Comparison of ENCODE assay signal across 8 mouse cellular contexts in the genomic region with DNA sequence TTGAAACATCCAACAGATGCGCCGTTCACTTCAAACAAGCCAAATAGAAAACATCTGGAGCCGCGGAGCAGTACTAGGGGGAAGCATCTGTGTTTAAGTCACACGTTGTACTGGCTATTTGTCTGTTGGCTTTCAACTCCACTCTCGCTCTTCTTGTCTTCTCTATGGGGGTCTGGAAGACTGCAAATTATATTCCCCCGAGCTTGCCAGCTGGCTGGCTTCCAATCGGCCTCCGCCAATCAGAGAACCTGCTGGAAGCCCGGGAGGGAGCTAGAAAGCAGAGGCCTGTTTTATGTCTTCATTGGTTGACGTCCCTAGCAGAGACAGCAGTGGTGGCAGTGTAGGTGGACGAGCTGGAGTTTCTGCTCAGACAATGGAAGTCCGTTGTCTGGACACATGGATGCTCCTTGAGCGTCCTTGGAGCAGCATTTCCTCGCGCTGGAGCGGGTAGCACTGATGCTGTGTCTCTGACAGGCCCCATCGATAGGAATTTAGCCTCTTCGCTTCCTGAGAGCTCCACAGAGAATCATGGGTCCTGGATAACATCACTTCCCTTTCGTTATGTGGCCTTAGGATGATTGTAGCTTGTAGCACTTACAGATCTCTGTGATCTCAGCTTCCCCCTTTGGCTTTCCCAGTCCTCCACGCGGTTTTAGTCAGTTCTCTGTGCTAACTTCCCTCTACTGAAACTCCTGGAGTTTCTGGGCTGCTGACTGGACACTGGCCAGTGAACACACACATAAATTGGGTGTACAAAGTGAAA.
DNase-seq lines count a peak whose midpoint lies in the region; ATAC-seq lines count a peak whose summit lies in the region.

No protein-coding gene starts in this region.

- no peaks in the 10 kb centered on the region for H3K9me3 ChIP-seq in intestine, embryonic 14.5 days (ENCODE audit: control insufficient read depth, low read length)
- no peaks in the 10 kb centered on the region for H3K9me3 ChIP-seq in lung, embryonic 15.5 days

- no peaks in the 10 kb centered on the region for H3K36me3 ChIP-seq in intestine, embryonic 14.5 days (ENCODE audit: control insufficient read depth, insufficient read depth, low read length)
- no peaks in the 10 kb centered on the region for H3K36me3 ChIP-seq in lung, embryonic 15.5 days

- peak overlapping the region; percentile 94 for H3K27ac ChIP-seq in intestine, embryonic 14.5 days (ENCODE audit: low read depth)
- peak overlapping the region; percentile 68 for H3K27ac ChIP-seq in lung, embryonic 15.5 days

- H3K27me3 ChIP-seq in intestine, embryonic 14.5 days (replicated peaks; ENCODE audit: control insufficient read depth, insufficient read depth, low read length): no peaks in the 10 kb centered on the region
- no peaks in the 10 kb centered on the region for H3K27me3 ChIP-seq in lung, embryonic 15.5 days

- H3K4me2 ChIP-seq in intestine, embryonic 14.5 days (ENCODE audit: low read length): peak overlapping the region; percentile 47
- H3K4me2 ChIP-seq in lung, embryonic 15.5 days: peak overlapping the region; percentile 41

- peaks cover 19% of the 10 kb centered on the region for H3K4me1 ChIP-seq in intestine, embryonic 14.5 days (replicated peaks; ENCODE audit: control insufficient read depth, insufficient read depth, low read length)
- peaks cover 30% of the 10 kb centered on the region for H3K4me1 ChIP-seq in lung, embryonic 15.5 days

- DNase-seq in retina, postnatal 1 day: peak; percentile 39
- DNase-seq in retina, embryonic 14.5 days (ENCODE audit: low spot score): no peak
- peak; percentile 55 for DNase-seq in gastrocnemius, postnatal 25 days
- peak; percentile 95 for DNase-seq in intestine, embryonic 14.5 days (ENCODE audit: low spot score)
- peak; percentile 66 for DNase-seq in testis, postnatal 14 days (ENCODE audit: low spot score)
- DNase-seq in spleen, postnatal 4 days (ENCODE audit: low spot score in 2 of 2): no peak

- 29% methylated on average over 22 of the region's 22 CpGs for WGBS in intestine, embryonic 14.5 days
- WGBS in lung, embryonic 15.5 days: 43% methylated on average over 22 of the region's 22 CpGs

- 0 out of 2 replicates have a peak overlapping the region, but pooled peaks have one; percentile 20 for H3K9ac ChIP-seq in intestine, embryonic 14.5 days (ENCODE audit: low read length)
- no peak overlapping the region for H3K9ac ChIP-seq in lung, embryonic 15.5 days

- peak; percentile 63 for ATAC-seq in common myeloid progenitor, adult 5-6 weeks (replicated peaks; ENCODE audit: low read depth, poor library complexity, severe bottlenecking)
- ATAC-seq in intestine, embryonic 14.5 days (replicated peaks; ENCODE audit: low FRiP score, low TSS enrichment, low read depth): peak; percentile 93
- ATAC-seq in lung, embryonic 15.5 days (ENCODE audit: borderline replicate concordance, extremely low read depth, low FRiP score, low TSS enrichment): peak; percentile 94; the same call in 1 of the 2 replicates

- H3K4me3 ChIP-seq in intestine, embryonic 14.5 days (ENCODE audit: low read depth, low read length): peak overlapping the region; percentile 6; the same call in 1 of the 2 replicates
- H3K4me3 ChIP-seq in lung, embryonic 15.5 days: no peak overlapping the region

Comparison
In these comparisons a context has a peak if more than half of its experiments do, and no peak if none do; other contexts are left out.
1. DNase-seq: peak in retina, postnatal 1 day (single experiment), gastrocnemius, postnatal 25 days (single experiment), intestine, embryonic 14.5 days (single experiment) and testis, postnatal 14 days (single experiment); none in retina, embryonic 14.5 days (single experiment) and spleen, postnatal 4 days (0 of 2).
2. Peak in every context shown above with its lines, with median percentiles within 50 percentile points of each other: ATAC-seq.